Mouse (Mus musculus) urinary bladder, postnatal 14 days (tissue): Measurements from ENCODE around the gene P2ry2.

Source experiments
- DNase-seq: peaks from one replicate; pipeline ENCODE4 v3.0.0; 2021; ENCODE audit warnings: low spot score

Gene P2ry2

DNA sequence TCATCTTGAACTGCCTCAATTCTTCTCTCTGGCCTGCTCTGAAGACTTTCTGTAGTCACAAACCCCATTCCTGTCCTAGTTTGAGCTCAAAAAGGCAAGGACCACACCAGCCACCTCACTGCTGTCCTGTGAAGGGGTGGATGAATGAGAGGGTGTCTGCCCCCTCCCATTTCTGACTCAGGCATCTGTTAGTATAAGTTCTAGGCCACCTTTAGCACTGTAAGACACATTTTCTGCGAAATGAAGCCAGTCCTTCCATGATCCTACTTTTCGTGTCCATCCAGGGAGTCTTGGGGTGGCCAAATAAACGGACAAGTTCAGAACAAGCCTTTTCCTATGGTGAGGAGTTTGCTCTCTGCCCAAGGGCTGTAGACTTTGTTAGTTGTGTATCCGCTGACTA is at the start of gene P2ry2:
Gene P2ry2, minus strand, starts transcription at position 326 of the 400 bp plus-strand sequence.
- DNase-seq, result no peak

DNA sequence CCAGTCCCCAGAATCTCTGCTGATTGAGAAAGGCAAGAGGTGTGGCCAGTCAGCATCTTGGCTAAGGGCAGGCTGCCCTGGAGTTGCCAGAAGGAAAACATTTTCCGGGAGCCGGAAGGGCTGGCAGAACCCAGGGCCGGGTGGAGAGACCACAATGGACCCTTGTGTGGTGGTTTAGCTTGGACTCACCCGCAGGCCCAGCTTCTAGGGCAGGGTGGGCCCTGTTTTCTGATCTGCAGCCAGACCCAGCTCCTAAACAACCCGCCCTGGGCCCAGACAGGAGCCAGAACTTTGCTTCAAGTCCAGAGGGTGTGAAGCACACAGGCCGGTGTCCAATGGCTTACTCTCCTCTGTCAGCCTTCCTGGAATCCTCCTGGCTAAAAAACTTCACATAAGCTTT is 49.6 kb upstream of the P2ry2 start:
- no peak for DNase-seq

DNA sequence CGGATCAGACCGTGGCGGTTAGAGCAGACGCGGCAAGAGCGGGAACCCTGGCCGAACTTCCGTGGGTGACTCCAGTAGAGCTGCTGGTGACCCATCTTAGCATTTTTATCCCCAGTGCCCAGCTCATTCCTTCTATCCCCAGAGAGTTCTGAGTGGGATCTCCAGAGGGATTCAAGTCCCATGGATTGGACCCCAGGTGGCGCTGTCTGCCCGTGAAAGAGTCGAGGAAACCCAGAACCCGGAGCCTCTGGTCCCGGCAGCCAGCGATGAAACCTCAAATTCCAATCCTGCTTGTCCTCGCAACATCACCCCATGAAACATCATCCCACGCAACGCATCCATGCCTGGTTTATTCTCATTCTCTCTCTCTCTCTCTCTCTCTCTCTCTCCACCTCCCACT is 48.7 kb upstream of the P2ry2 start:
- peak; percentile 89 for DNase-seq

DNA sequence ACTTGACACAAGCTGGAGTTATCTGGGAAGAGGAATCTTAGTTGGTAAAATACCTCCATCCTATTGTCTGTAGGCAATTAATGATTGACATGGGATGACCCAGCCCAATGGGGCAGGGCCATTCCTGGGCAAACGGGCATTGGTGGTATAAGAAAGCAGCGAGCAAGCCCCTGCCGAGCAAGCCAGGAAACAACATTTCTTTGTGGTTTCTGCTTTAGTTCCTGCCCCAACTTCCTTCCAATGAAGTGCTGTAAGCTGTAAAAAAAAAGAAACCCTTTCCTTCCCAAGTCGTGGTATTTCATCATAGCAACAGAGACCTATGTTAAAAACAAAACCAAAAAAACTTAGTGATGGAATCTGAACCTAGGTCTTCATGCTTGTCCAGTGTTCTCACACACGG is 47.8 kb upstream of the P2ry2 start:
- DNase-seq, result no peak

DNA sequence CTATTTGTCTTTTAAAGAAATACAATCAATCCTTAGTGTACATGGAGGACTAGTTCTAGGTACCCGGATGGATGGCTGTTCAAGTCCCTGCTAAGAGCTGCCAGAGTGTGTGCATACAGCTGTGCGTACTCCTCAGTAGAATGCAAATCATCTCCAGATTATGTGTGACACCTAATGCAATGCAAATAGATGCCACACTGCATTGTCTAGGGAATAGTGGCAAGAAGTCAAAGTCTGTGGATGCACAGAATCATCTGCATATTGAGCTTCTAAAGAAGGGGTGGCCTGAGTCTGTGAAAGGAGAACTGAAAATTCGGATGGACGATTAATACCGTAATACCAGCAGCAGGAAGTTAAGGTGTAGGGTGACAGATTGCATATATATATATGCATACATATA is 46.5 kb upstream of the P2ry2 start:
- no peak for DNase-seq

DNA sequence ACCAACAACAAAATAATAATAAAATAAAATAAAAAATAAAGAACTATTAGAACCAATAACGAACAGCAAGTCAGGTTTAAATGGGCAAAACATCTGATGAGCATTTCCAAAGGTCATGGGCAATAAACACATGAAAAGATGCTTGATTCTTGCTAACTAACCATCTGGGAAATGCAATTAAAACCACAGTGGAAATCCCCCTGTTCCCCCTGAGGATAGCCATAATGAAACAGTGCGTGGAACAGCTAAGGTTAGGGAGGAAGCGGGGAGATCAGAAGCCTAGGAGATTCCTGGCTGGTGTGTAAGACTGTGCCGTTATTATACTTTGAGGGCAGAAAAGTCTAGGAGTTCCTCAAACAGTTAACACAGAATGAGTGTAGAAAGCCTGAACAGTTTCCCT is 44.6 kb upstream of the P2ry2 start:
- no peak for DNase-seq

DNA sequence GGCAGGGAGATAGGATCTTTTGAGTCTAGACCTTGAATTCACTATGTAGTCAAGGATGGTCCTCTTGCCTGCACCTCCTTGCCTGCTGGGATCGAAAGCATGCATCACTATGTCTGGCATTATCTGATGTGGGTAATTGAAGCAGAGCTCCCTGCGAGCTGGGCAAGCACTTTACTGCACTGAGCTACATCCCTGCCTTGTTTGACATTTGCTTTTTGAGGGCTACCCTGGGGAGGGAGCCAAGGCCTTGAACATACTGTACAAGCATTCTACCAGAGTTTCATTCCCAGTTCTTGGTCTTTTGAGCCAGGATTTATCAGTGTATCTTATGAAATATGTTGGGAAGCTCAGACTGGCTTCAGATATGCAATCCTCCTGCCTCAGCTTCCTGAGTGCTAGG is 40.5 kb upstream of the P2ry2 start:
- DNase-seq, result no peak

DNA sequence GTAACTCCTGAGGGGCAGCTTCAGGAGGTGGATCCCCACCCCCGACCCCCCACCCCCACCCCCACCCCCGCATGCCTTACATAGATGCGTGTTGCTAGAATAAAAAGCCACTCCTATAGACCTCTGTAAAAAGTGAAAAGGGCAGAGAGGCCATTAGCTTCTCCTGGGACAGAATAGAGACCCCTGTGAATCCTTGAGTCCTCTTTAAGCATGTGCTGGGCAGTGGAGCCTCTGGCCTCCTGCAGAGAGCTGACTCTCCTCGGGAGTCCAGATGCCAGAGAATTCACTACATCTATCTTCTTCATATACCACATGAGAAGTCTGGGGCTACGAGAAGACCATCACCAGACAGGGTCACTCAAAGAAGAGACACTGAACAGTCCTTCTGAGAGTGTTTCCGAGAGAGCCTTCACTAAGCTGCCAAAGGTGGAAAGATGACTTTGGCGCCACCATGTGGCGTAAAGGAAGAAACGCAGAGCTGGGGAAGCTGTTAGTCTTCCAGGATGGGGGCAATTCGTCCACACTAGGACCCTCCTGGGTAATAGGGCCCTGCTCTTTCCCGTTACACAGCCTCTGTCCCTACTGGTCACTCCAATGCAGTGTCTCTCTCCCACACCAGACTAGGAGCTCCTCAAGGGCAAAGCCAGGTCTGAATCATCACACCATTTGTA is 39.0 kb upstream of the P2ry2 start:
- peak; percentile 50 for DNase-seq

DNA sequence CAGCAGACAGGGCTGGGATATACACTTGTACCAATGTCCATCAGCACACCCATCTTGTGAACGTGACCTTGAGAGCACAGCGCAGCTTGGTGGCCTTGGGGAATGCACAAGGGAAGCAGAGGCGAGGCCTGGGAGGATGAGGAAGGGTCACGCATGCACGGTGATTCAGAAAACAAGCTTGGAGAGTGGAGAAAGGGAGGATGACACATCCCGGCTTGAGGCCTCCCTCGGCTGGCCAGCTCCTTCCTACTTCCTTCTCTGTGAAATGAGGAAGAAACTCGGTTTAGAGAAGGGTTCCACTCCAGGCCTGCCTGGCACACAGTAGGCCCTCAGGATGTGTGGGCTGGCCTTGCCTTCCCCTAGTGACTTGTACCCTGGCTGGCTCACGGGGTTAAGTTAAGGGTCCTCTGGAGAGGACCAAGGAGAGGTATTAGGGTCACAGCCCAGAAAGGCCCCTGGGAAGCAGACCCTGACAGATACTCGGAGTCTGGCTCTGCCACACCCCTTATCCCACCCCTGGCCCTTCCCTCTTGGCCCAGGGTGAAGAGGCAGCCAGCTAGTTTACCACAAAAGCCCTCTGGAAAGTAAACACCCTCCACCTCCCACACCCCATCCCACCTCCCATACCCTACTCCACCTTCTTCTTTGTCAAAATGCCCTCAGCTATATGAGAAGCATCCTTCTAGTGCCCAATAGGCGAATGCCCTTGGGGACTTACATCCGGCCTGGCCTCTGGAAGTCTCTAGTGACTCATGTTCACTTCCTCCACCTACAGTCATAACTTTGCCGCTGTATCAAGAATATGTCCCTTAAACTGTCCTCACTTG is 38.3 kb upstream of the P2ry2 start:
- no peak for DNase-seq

DNA sequence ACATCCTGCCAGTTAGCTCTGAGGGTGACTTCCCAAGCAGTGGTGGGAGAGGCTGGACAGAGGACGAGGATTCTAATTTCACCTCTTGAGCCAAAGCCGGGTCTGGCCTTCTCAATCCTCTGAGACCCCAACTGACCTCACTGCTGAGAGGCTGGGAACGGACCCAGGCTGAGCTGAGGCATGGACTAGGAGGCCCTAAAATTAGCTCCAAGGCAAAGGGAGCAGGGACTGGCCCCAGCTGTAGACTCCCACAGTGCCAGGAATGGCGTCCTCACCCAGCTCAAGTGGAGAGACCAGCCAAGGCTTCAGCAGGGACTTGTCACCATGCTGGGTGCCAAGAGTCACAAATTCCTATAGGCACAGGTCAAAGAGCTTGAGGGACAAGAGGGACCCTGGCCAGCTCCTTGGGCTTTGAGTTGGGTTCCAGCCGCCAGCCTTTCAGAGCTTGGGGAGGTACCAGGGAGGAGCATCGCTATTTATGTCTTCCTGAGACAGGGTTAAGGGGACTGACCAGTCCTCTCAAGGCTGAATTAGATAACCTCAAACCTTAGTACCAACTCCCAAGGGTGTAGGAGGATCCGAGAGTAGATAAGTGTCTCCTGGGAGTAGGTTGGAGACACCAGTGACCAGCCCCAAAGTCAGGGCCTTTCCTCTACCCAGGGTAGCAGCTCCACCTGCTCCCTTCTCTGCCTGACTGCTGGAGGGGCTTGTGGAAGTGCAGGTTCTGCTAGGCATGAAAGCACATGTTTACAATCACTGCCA is 36.8 kb upstream of the P2ry2 start:
- no peak for DNase-seq

DNA sequence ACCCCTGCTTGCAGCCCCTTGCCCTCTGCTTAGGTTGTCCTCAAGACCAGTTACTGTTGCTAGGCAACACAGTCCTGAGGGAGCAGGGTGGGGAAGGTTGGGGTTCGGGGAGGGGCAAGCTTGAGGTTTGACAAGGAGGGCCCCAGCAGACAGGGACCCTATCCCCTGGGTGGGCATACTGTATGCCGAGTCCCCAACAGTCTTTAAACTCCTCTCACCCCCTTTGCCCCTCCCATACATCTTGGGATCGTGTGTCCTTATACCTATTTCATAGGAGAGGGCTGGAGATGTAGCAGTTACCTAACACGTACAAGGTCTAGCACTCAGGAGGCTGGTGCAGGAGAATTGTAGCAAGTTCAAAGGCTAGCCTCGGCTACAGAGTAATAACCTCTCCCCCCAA is 35.6 kb upstream of the P2ry2 start:
- DNase-seq, result no peak

DNA sequence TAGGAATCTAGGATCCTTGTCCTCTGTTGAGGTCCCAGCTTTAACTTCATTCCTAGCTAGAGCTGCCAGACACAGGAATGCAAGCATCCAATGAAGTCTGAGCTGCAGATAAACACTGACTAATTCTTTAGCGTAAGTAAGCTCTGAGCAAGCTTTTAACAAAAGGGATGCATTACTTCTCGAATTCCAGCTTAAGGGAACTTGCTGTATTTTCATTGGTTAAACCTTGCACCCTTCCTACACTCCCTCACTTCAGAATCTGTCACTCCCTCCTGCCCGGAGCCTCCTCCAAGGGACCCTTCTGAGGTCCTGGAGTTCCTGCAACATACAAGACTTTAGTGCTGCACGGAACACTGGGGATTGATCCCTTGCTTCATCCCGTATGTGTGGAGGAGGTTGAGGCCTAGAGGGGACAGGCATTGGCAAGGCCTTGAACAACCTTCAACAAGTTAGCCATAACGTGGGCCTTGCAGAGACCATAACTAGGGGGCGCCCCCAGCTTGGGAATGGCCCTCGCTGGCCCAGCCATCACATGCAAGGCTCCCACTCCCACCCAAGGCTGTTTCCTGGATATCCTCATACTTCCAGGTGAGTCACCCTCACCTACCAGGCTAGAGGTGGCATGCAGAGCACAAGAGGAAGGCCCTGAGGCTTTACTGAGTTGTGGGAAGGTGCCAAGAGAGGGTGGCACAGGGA is 31.3 kb upstream of the P2ry2 start:
- DNase-seq, result peak; percentile 37

DNA sequence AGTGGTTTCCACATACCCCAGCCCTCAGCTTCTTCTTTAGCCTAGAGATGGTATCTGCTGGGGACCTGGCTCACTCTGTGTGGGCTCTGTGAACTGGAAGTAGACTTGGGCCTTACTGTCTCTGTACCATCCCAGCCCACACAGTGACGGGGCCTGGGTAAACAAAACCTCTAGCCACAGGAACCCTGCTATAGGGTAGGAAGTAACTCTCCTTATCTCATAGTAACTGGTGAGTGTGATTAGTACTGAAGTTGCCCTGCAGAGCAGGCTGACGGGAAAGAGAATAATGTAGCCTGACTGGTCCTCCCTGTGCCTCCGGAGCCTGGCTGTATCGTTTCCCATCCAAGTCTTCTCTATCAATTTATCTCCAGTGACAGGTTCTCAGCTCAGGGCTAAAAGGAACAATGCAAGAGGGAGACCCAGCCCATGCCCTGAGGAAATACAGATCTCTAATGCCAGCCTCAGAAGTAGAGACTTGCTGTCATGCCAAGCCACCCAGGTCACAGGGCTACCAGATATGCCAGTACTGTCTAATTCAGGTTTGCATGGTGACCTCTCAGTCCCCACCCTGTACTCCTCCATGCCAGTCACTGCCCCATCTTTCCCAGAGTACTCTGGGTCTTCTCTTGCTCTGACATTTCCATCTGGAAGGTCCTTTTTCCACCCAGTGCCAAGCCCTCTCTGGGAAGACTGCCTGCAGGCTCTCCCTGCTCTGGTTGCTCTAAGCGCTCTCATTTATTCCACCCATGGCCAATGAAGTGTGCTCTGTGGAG is 29.5 kb upstream of the P2ry2 start:
- peak; percentile 53 for DNase-seq

DNA sequence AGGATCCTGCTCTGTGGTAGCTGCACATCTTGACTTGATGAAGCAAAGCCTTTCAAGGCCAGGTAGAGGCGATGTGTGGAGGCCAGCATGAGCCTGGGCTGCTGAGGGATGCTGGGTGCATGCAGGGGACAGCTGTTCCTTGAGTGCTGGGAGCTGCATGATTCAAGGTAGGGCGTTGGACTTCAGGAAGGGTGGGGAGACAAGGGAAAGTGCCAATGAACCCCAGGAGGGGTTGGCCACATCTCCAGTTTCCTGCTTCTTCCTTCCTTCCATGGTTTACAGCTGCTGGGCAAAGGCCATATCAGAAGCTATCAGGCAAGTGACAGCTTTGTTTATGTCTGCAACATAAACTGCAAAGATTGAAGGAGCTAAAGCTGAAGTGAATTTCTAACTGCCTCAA is 28.9 kb upstream of the P2ry2 start:
- peak; percentile 37 for DNase-seq

DNA sequence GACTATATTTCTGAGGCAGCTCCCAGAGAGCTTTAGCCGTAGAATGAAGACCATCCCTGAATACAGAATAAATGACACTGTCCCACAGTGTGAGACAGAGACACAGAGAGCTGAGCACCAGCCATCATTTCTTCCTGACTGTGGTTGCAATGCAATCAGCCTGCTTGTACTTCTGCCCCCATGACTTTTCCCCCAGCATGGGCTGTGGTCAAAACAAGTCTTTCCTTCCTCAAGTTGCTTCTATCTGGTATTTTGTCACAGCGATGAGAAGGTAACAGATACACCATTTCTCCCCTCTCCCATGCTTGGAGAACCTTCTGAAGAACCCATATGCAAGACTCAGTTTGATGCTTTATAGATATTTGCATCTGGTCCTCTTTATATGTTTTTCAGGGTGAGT is 20.7 kb upstream of the P2ry2 start:
- DNase-seq, result no peak

DNA sequence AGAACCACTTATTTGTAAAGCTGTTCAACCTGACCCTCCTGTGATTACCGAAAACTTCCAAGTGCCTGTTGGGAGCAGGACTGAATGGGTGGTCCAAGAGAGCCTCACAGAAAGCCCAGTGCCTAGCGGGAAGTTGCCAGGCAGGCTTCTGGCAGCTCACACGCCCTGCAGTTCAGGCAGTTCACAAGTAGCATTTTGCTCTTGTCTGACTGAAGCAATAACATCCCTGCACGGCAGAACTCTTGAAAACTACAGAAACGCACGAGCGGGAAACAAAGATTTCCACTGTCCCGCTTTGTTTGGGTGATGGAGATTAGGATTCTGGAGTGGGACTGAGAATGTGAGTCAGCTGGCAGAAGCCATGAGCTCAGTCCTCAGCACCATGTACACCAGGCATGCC is 18.6 kb upstream of the P2ry2 start:
- no peak for DNase-seq

DNA sequence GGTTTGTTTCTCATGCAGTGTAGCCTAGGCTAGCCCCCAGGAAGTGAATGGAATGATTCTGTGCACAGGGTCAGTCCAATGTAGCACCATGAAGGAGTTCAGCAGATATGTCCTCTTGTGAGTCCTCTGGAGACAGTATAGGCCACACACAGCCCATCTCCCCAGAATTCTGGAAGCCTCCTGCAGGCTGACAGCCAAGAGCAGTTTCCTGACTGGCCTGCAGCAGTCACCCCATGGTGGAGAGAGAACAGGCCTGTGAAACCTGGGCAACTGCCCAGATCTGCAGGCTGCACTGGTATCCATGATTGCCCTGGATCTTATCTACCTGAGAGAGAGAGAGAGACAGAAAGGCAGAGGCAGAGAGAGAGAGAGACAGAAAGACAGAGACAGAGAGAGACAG is 18.1 kb upstream of the P2ry2 start:
- peak; percentile 45 for DNase-seq

DNA sequence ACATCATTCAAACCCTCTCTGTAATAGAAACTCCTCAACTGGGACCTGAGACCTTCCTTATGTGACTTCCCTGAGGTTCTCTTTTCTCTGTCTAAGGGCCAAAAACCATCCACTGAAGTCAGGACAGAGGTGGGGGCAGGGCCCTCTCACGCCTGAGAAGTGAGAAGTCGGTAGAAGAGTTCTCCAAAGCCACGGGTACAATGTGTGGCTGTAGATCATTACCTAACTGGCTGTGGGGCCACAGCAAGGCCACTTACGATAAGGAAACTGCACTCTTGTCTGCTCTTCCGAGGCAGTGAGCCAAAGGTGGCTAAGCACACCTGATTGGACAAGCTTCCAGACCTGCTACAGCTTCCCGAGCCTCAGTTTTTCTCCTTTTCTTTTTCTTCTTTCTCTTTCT is 16.8 kb upstream of the P2ry2 start:
- DNase-seq, result no peak

DNA sequence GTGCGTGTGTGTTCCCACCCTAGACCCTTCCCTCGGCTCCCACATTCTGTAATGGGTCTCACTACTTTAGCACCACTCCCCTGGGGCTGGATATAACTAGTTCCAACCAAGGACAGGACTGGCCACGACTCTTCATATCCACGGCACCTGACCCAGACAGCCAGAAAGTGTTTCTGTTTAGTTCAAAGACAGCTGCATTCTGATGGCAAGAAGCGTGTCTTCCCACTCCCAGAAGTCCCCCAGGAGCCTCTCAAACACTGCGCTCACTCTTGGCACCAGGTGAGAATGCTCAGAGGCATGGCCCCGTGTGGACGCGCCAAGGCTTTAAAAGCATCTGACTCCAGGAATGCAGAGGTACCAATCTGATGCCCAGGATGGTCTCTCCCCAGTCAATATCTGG is 16.3 kb upstream of the P2ry2 start:
- no peak for DNase-seq

DNA sequence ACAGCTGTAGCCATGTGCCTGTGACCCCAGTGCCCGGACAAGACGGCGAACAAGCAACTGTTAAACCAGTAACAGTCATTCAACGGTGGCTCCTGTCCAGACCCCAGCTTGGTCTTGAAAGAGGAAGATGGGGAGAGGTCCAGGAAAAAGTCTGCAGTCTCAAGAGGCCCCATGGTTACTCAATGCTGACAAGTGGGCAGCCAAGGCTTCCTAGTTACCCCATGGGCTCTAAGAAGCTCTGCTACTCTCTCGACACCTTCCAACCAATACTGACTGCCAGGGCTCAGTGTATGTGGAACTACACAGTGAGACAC is 15.7 kb upstream of the P2ry2 start:
- DNase-seq, result no peak

DNA sequence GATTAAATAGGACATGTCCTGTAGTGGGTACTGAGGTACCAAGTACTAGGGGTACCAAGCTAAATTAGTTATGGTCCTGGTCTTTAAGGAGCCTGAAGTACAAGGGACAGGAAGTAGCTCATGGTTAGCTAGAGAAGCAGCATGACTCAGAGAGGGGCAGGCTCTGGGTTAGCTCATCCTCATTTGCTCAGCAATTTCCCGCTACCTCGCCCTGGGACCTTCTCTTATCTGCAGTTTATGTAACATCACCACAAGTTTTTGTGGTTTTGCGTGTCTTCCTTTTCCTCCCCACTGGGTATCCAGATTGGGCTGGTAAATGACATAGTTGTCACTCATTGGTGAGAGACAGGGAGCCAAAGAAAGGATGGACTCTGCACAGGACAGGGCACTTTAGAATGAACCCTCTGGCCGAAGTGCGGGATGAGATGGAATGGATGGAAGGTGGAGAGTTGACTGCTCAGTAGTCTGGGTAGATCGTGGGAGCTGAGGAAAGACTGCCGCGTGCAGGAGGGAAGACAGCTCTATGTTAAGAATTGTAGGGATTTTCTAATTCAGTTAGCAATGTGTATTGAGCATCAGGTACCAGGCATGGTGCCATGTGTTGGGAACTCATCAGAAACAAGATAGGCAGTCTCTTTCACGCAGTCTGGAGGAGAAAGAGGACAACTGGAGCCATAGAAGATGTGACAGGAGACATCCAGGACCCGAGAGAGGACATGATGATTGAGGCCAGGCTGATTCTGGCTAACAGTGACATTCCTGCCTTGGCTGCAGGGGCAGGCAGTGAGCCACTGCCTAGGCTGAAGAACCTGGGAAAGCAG is 15.2 kb upstream of the P2ry2 start:
- DNase-seq, result no peak
